Mouse (Mus musculus) ES-Bruce4 (cell line): ENCODE results near the gene 1700008O03Rik.

Source experiments
- CTCF ChIP-seq: IDR thresholded peaks from one replicate; pipeline ENCODE4 v1.8.1; 2011; ENCODE audit warnings: low read depth, low read length
- EP300 ChIP-seq: IDR thresholded peaks from 2 replicates; pipeline ENCODE4 v1.6.1; 2011; ENCODE audit warnings: low read depth, low read length; ENCODE audit not compliant: insufficient read depth
- POLR2A ChIP-seq: IDR thresholded peaks from one replicate; pipeline ENCODE4 v1.8.1; 2011; ENCODE audit warnings: low read length; ENCODE audit not compliant: insufficient read depth

- TF ChIP-seq CTCF (no peak), POLR2A (no peak), EP300 (no peak)
Observed at GRCm38 (mm10) chr7:44429534-44430488, 44.2 kb upstream of the 1700008O03Rik start.
